Mouse (Mus musculus) leukemia stem cell, adult 10-12 weeks (primary cell): ENCODE measurements around the gene Gm45716. TPM values are rescaled to one million over a fixed set of nuclear protein-coding genes. Genes with fewer than 3 reads are reported as not detected.

Experiments
- polyA plus RNA-seq: library from polyadenylated mRNA; stranded (reverse); fragments of >175 nt; gene quantifications from 2 replicates; pipeline ENCODE4 v1.2.3, GENCODE M21; 2012; ENCODE audit warnings: low replicate concordance

The Gm45716 gene
- 0.50 and 1.2 TPM in 2 replicates for polyA plus RNA-seq

DNA sequence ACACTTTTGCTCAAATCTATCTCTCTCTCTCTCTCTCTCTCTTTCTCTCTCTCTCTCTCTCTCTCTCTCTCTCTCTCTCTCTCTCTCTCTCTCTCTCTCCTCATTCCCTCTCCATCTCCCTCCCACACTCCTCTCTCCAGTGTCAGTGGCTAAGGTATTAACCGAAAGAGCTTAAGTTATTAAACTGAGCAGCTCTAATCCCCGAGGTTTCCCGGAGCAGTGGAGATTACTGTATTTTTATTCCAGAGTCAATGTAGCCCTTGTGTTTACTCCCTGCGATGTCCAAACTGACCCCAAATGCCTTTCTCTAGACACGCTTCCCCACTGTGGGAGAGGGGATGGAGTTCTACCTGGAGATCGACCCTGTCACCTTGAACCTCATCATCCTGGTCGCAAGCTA is at the start of gene Gm45716:
Gene Gm45716 (plus strand): TSS at position 243 of the 400 bp plus-strand sequence.

DNA sequence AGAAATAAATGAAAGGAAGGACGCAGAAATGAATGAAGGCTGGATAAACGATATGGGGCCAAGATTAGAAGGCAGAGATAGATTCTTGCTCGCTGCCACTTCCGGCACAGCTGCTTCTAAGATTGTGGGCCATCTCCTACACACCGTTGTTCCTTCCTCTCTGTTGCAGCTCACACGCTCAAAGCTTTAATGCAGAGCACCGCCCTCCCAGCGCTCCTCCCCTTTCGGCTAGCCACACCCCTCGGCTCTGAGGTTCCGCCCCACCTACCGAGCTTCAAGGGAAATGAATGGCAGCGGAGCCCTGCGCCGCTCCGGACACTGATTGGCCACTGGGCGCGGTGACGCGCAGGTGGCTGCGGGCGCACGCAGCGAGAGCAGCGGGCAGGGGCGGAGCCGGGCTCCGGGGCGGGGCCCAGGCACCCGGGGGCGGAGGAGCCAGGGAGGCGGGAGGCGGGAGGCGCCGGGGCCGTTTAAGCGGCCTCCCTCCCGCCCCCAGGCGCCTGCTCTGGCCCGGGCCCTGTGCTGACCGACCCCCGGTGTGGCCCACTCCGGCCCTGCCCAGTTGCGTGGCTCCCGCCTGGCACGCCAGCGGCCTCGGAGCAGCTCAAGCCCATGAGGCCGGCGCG is 61.7 kb downstream of the Gm45716 start, which contains the start of gene Mmd:
Gene Mmd (plus strand): TSS at position 432 of the 626 bp plus-strand sequence.

Other genes starting within 250 kb of the Gm45716 start
- 0.20 and 0.25 TPM in 2 replicates for gene Pctp, start 184.8 kb upstream of the Gm45716 start, polyA plus RNA-seq
- not detected in 2 replicates for gene Tmem100, start 157.3 kb upstream of the Gm45716 start, polyA plus RNA-seq
- 4.4 and 7.1 TPM in 2 replicates for gene Mmd, start 61.8 kb downstream of the Gm45716 start, polyA plus RNA-seq
- 0.32 and 1.7 TPM in 2 replicates for gene Hlf, start 203.2 kb downstream of the Gm45716 start, polyA plus RNA-seq